Mouse (Mus musculus) neural tube, embryonic 14.5 days (tissue): Measurements from ENCODE around the gene Zbtb14. TPM values are rescaled to one million over a fixed set of nuclear protein-coding genes. Genes with fewer than 3 reads are reported as not detected.

Source experiments
- ATAC-seq: fragments of 200-750 bp; cut with Nextera tagmentation; 2 replicates; pipeline ENCODE4 v1.8.0; 2017; ENCODE audit warnings: low read depth, mild to moderate bottlenecking, moderate TSS enrichment, moderate library complexity
- H3K27ac ChIP-seq: fragments of 300-500 bp; sonication (generic); 2 replicates; pipeline ENCODE4 v1.5.1; 2014; ENCODE audit warnings: low read depth, mild to moderate bottlenecking, control low read depth, low read length, moderate library complexity, mixed read lengths
- H3K27me3 ChIP-seq: fragments of 300-500 bp; sonication (generic); 2 replicates; pipeline ENCODE4 v1.6.1; 2014; ENCODE audit warnings: low read length; ENCODE audit not compliant: control insufficient read depth, insufficient read depth
- H3K36me3 ChIP-seq: fragments of 300-500 bp; sonication (generic); 2 replicates; pipeline ENCODE4 v1.6.1; 2014; ENCODE audit warnings: low read length, mixed read lengths; ENCODE audit not compliant: control insufficient read depth, insufficient read depth
- H3K4me1 ChIP-seq: fragments of 300-500 bp; sonication (generic); 2 replicates; pipeline ENCODE4 v1.6.1; 2014; ENCODE audit warnings: low read length; ENCODE audit not compliant: control insufficient read depth, insufficient read depth
- H3K4me2 ChIP-seq: fragments of 300-500 bp; sonication (generic); 2 replicates; pipeline ENCODE4 v1.6.1; 2014; ENCODE audit warnings: mild to moderate bottlenecking, low read depth, low read length, control low read depth
- H3K4me3 ChIP-seq: fragments of 300-500 bp; sonication (generic); 2 replicates; pipeline ENCODE4 v1.5.1; 2014; ENCODE audit warnings: low read depth, low read length, control low read depth, mixed read lengths
- H3K9ac ChIP-seq: fragments of 300-500 bp; sonication (generic); replicated peaks from 2 replicates; pipeline ENCODE4 v1.6.1; 2014; ENCODE audit warnings: low read depth, mild to moderate bottlenecking, control low read depth, low read length, mixed read lengths
- H3K9me3 ChIP-seq: fragments of 300-500 bp; sonication (generic); 2 replicates; pipeline ENCODE4 v1.6.1; 2016; ENCODE audit warnings: low read length; ENCODE audit not compliant: control insufficient read depth
- WGBS: fragments of 180-500 bp; shearing (Covaris S2); extraction: QIAGEN DNeasy Blood & Tissue Kit; methylation state at CpG from one replicate; pipeline ENCODE4 v1.1.7; 2014; 5-methylcytosine and 5-hydroxymethylcytosine counted together
- polyA plus RNA-seq: library from polyadenylated mRNA; unstranded; fragments of >200 nt; fragmentation: Nextera tagmentation; extraction: Ambion mirVana; gene quantifications from 2 replicates; pipeline ENCODE4 v1.2.1, GENCODE M21; 2014

The Zbtb14 gene
- polyA plus RNA-seq, 1 experiment from 2014 or later, result 23.2 TPM

DNA sequence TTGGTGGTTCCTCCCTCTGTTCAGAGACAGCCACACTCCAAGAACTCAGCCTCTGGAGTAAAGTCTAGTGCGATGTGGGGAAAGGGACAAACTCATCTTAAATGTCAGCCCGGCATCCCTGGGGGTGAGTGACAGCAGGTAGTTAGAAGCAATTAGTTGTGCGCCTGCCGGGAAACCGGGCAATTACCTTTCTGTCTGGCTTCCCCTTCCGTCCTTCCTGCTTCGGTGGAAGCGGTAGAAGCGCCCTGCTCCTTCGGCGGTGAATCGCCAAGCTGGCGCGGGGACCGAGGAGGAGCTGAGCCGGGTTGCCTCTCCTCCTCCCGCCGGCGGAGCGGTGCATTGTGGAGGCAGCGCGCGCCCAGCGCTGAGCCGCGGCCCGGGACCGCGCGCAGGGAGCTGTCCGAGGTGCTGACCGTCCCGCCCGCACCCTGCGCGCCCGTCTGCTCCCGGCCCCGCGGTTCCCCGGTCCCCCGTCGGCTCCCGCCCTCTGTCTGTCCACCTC, 56.2 kb downstream of the Zbtb14 start, which contains the start of gene Akain1:
TSS of gene Akain1 (plus strand) at position 337 of the 502 bp plus-strand sequence.
- H3K4me3 ChIP-seq, result peak within 1 kb of the TSS; percentile 51
- peak within 1 kb of the TSS; percentile 82 for H3K4me2 ChIP-seq
- no peak within 1 kb of the TSS for H3K27ac ChIP-seq
- peaks cover 16% of the 10 kb centered on the region; the same call in 1 of the 2 replicates for H3K27me3 ChIP-seq
- no peaks in the 10 kb centered on the region for H3K9me3 ChIP-seq
- no peaks in the 10 kb centered on the region for H3K36me3 ChIP-seq
- peak within 1 kb of the TSS; percentile 50 for H3K9ac ChIP-seq
- H3K4me1 ChIP-seq, result no peaks in the 10 kb centered on the region
- ATAC-seq, result peak; percentile 91
- WGBS, result 0% methylated on average over 35 of the region's 44 CpGs

DNA sequence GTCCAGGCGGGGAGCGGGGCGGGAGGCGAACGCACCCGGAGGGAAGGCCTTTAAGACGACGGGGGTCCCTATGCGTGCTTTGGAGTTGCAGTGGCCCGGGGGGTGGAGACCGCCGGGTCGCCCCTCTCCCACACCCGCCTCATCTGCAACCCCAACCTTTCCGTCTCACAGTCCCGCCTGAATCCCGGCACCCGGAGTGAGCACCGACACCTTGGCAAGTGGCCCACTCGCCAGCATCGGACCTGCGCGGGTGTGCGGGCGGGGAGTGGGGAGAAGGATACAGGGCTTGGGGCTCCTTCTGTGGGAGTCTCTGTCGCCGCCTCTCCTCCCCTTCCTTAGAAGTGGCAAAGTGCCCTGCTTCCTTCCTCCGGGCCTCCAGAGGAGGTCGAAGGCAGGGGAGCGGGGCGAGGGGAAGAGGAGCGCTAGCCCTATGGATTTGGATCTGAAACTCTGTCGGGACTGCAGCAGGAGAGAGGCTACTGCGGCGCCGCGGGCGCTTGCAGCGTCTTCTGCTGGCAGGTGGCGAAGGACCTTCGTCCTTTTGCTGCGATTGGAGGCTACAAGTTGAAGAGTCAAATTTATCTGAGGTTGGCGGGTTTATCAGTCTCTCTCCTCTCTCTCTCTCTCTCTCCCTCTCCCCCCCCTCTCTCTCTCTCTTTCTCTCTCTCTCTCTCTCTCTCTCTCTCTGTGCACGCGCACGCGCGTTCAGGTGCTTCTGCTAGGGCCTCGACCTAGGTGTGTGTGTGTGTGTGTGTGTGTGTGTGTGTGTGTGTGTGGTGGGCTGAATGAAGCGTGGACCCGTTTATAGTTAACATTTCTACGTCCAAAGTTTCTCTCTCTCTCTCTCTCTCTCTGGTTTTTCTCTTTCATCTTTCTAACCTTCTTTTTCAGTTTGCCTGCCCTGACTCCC, 57.0 kb downstream of the Zbtb14 start:
- under 1% methylated on average over 44 of the region's 52 CpGs for WGBS
- peaks cover 16% of the 10 kb centered on the region; the same call in 1 of the 2 replicates for H3K27me3 ChIP-seq

More for the DNA sequence above, 57.0 kb downstream of the Zbtb14 start:
- H3K4me2 ChIP-seq, result peak overlapping the region; percentile 82
- H3K4me1 ChIP-seq, result no peaks in the 10 kb centered on the region
- no peaks in the 10 kb centered on the region for H3K36me3 ChIP-seq
- H3K4me3 ChIP-seq, result peak overlapping the region; percentile 51
- no peaks in the 10 kb centered on the region for H3K9me3 ChIP-seq
- H3K27ac ChIP-seq, result no peak overlapping the region
- H3K9ac ChIP-seq, result peak overlapping the region; percentile 50
- peak; percentile 68 for ATAC-seq

Other genes starting within 250 kb of the Zbtb14 start
- 3.0 and 3.3 TPM in 2 replicates for gene Akain1, start 56.3 kb downstream of the Zbtb14 start, polyA plus RNA-seq